Mouse (Mus musculus) right cerebral cortex, postnatal 14 days (tissue): ENCODE measurements around the gene Mospd3.
A peak's percentile ranks its signal among the peaks of the same experiment; 100 is the strongest.
"Not testable (repeated sequence)": the region's sequence is repeated elsewhere in the genome, so short reads cannot be mapped to it uniquely, and the experiment has no call there.

Source experiments
- DNase-seq: peaks from one replicate; pipeline ENCODE4 v3.0.0; 2022

Mospd3 gene

GRCm38 (mm10) chr5:137614921-137615320 lies 14.1 kb upstream of the Mospd3 start:
- DNase-seq = not testable (repeated sequence)

GRCm38 (mm10) chr5:137613550-137613949 lies 12.7 kb upstream of the Mospd3 start, which contains the start of gene Pcolce:
TSS of gene Pcolce (minus strand) at chr5:137613784.
- DNase-seq = no peak

GRCm38 (mm10) chr5:137613076-137613475 lies 12.2 kb upstream of the Mospd3 start:
- DNase-seq = no peak

- DNase-seq = no peak
Observed at GRCm38 (mm10) chr5:137611245-137611602, 10.4 kb upstream of the Mospd3 start.

GRCm38 (mm10) chr5:137610548-137611244 lies 9.8 kb upstream of the Mospd3 start:
- DNase-seq = no peak

- no peak for DNase-seq
Observed at GRCm38 (mm10) chr5:137610056-137610455, 9.2 kb upstream of the Mospd3 start.

GRCm38 (mm10) chr5:137609292-137609691 lies 8.4 kb upstream of the Mospd3 start:
- DNase-seq = no peak

- no peak for DNase-seq
Observed at GRCm38 (mm10) chr5:137608654-137609190, 7.9 kb upstream of the Mospd3 start.

GRCm38 (mm10) chr5:137607860-137608653 lies 7.2 kb upstream of the Mospd3 start:
- DNase-seq = no peak

- DNase-seq = no peak
Observed at GRCm38 (mm10) chr5:137601365-137601729, 489 bp upstream of the Mospd3 start.

GRCm38 (mm10) chr5:137600281-137600618 lies 608 bp downstream of the Mospd3 start:
- DNase-seq = peak; percentile 18

- no peak for DNase-seq
Observed at GRCm38 (mm10) chr5:137599600-137599999, 1.3 kb downstream of the Mospd3 start.

GRCm38 (mm10) chr5:137598100-137598826 lies 2.6 kb downstream of the Mospd3 start:
- DNase-seq = no peak

- DNase-seq = no peak
Observed at GRCm38 (mm10) chr5:137597625-137598024, 3.2 kb downstream of the Mospd3 start.

GRCm38 (mm10) chr5:137596601-137597261 lies 4.1 kb downstream of the Mospd3 start:
- DNase-seq = no peak

GRCm38 (mm10) chr5:137595921-137596320 lies 4.9 kb downstream of the Mospd3 start:
- DNase-seq = no peak

GRCm38 (mm10) chr5:137590507-137590906 lies 10.4 kb downstream of the Mospd3 start:
- DNase-seq = no peak

GRCm38 (mm10) chr5:137584976-137585375 lies 15.9 kb downstream of the Mospd3 start:
- DNase-seq = peak; percentile 76

- peak; percentile 73 for DNase-seq
Observed at GRCm38 (mm10) chr5:137583670-137584169, 17.1 kb downstream of the Mospd3 start.

- no peak for DNase-seq
Observed at GRCm38 (mm10) chr5:137582702-137583101, 18.2 kb downstream of the Mospd3 start.

GRCm38 (mm10) chr5:137580246-137580645 lies 20.6 kb downstream of the Mospd3 start:
- DNase-seq = no peak

- DNase-seq = peak; percentile 45
Observed at GRCm38 (mm10) chr5:137574470-137574901, 26.4 kb downstream of the Mospd3 start.
